Mouse (Mus musculus) thymus, postnatal 4 days (tissue): ENCODE results near the gene Gm20604.

Experiments
- DNase-seq: peaks from one replicate; pipeline ENCODE4 v3.0.0; 2021

Gene Gm20604

DNA sequence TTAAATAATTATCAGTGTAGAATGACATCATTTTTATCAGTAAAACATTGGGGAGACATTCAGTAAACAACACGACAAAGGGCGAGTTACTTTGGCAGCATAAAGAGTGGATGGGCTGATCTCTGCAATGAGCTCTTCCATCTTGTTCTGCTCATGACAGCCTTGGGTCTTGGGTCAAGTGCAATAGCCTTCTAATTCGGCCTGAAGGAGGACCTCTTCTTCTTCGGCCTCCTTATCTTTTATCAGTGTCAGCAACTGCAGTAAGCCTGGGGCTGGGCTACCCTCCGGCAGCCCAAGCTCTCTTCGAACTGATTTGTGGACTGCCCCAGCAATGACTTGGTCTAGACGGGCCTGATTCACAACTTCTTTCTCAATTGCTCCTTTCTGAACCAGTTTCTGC is 16.4 kb downstream of the Gm20604 start:
- DNase-seq: no peak

DNA sequence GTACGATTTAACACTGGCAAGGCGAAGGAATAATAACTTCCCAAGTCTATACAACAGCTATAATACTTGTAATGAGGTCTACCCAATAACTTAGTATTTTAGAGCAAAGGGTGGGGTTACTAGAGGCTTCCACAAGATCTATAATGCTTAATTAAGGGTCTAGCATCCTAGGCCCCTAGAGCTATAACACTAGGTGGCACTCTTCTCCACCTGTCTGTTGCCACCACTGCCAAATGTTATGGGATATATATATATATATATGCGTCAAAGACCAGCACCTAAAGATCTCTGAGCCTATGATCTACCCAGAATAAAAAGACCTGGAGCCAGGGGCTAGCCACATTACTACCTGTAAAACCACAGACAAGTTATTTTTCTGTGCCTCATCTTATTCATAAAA is 18.2 kb downstream of the Gm20604 start:
- DNase-seq: peak; percentile 30

DNA sequence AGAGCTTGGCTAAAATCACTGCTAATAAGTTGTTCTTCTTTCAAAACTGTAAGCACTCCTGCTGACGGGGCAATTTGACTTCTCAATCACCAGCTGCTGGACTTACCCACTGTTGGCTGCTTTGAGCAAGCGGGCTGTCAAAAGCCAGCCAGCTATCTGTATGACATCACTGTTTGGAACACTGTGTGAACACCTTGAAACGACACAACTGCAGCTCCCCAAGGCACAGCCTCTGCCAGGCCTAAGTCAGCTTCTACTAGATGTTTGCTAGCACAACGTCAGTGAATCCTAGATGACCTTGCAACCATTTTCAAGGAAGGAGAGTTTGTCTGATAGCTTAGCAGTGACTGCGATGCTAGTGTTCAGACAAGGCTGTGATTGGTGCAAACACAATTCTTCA is 19.4 kb downstream of the Gm20604 start:
- DNase-seq: no peak

DNA sequence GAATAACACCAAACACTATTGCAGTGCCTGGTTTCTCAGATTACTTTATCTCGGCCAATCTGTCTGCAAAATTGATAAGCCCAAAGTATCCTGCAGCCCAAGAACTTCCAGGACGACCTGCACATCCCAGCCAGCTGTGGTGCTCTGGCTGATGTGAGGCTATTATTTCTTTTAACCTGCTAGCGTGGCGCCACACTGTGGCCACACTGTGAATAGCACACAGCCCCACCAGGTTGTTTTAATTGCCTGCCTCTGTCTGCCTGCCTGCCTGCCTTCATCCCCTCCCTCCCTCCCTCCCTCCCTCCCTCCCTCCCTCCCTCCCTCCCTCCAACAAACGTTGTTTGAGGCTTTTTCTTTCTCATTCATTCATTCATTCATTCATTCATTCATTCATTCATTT is 25.1 kb downstream of the Gm20604 start:
- peak; percentile 87 for DNase-seq

DNA sequence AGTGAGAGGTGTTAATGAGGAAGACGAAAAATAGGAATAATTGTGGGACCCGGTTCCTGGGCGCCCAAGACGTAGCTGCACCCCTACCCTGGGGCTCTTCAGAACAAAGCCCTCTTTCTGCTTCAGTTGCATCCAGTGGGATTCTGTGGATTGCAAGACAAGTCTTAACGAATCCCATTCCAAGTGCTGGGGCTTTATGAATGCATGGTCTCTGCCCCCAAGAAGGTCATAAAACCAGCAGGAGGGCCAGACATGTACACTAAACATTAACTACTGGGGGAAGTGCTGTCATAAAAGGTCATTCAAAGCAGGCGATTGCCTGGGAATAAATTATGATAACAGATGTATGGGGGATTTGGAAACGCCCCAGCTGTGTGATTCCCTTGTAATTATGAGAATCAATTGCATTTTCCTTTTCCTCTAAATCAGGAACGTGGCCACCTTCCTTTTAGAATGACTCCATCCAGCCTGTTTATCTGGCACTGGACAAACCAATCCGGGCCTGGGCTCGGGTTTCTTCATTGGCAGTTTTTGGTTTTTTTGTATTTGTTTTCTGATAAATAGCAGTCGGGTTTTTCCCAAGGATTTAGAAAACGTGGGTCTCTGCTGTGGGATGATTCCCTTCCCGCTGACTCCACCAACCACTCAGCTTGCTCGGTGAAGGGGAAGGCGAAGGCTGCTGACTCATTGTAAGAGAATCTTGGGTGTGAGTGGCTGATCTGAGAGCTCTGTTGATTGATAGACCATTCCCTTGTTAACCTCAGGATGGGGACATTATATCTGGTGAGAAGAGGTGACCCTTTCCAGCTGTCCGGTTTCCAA is 27.5 kb downstream of the Gm20604 start:
- DNase-seq: no peak

DNA sequence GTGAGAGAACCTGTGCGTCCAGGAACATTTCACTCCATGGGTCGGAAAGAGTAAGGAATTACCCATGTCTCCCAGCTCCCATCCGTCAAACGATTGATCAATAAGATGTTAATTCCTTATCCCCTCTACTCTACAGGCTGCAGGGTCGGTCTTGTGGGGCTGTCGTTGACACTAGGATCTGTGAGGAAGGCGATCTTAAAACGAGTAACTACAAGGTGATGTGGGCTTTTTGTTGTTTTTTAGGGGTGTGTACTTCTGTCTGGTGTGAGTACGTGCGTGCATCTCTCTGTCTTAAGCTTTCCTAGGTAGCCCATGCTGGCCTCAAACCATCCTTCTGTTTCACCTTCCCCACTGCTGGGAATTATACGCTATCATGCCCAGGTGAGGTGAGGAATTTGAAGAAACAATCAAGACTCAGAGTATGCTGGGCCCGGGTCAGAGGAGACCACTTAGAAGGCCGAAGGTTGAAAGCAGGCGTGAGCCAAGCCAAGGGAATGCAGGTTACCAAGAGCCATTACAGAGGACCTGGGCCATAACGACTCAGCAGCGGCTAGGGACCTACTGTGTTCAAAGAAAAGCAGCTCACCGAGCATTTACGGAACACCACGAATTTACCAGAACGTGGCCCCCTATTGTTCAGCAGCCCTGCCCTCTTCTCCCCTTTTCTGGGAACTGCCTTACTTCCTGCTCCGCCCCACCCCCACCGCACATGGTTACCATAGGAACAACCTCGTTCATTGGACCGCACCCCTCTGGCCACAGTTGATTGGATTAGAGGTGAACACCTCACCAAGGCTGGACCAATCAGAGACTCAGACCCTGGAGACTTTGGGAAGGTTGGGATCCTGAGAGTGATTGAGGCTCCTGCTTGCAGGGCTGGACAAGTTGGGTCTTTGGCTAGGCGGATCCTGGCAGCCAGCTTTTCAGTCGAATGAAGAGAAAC is 28.3 kb downstream of the Gm20604 start:
- peak; percentile 82 for DNase-seq

DNA sequence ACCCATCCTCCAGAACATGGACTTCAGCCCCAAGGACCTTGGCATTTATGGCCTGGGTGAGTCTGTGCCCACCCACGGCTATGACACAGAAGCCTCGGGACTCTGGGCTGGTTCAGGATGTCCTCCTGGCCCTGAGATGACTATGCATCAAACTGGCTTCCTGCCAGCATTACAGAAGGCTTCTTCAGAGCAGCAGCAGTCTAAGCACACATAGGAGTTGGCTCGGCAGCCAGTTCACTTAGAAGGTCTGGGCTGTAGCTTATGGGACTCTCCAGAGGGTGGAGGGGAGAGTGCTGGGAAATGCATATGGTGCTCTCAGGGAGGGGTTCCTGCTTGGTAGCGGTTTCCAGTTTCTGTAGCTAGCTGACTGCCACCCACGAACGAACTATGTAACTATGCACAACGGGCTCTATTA is 32.7 kb downstream of the Gm20604 start:
- DNase-seq: no peak

DNA sequence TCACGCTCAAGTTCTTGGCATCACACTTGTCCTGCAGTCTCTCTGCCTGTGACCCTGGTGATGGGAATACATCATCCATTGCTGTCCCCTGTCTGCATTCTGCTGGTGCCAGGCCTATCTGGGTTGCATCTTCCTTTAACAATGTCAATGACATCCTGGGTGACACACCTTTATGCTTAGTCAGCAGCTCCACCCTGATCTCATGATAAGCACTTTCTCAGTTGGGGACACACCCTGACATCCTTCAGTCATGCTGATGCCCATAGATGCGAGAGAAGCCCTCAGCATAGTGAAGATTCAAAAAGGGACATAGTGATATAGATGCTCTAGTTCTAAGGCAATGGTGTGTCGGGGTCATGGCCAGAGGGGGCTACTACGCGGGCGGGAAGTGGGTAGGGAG is 33.3 kb downstream of the Gm20604 start:
- no peak for DNase-seq

DNA sequence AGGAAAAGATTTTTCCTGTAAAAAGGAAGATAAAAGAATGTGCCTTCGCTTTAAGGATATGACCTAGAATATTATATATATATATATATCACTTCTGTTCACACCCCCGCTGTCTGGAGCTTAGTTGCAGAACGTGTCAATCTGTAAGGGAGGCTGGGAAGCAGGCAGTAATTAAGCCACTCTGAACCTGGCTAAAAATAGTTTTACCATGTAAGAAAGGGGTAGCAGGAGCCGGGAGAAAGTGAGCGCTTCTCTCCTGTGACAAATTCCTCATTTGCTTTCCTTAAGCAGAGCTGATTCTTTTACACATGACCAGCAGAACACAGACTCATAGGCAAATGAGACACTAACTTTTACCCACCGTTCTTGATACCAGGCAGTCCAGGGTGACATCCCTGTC is 34.6 kb downstream of the Gm20604 start:
- DNase-seq: no peak

DNA sequence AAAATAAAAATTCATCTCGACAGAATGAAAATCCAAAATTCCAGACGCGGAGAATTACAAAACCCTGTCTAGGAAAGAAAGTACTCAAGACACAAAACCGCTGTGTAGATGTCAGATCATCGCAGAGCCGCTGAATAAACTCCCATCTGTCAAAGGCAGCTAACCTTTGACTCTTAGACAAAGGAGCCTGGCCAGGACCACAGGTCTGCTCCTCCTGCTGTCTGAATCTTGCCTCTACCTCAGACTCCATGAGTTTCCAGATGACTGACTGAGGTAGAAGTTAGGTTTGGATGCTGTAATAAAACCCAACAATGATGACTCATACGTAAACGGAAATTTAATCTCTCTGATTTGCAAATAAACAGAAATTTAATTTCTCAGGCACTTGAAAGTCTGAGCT is 35.5 kb downstream of the Gm20604 start:
- no peak for DNase-seq

DNA sequence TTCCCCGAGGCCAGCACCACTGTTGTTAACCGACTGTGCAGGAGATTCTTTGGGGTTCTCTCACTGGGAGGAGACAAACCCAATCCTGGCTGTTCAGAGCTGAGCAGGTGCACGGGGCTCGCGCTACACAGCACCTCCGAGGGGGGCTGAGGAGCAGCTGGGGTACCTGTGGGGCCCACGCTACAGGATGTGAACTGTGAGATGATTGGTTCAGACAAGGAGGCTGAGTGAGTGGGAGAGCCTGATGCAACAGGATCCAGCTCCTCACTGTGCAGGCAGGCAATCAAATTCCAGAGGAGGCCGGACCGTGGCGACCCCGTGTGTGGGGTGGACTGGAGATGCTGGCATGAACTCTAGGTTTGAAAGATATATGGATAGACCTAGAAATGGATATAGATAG is 36.0 kb downstream of the Gm20604 start:
- peak; percentile 71 for DNase-seq

DNA sequence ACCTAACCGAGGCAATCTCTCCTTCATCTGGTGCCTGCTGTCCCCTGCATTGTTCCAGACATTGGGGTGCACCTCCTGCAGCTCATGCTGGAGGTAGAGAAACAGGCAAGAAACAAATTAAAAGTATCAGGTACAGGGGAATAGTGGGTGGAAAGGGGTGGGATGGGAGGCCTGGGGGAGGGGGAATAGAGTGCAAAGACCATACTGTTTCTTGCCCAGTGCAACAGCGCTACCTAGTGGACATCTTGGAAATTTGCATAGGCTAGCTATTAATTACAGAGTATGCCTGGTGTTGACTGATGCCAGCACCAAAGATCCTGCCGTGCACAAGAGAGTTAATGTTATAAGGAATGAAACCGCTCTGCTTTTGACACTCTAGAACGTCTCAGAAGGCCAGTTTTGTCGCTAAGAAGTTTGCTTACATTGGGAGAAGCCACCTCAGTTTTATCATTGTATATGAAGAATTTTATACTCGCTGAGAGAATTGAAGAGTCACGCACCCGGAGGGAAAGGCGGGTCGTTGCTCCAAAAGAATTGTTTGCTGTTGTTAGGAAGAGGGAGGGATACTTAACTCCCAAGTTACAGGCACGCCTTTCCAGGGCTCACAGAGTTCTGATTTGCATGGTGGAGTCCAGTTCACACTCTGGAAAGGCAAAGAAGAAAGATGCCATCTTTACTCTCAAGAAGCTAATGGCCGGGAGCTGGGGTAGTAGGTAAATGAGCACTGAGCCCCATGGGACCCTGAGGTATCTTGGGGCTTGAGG is 38.7 kb downstream of the Gm20604 start:
- peak; percentile 72 for DNase-seq

DNA sequence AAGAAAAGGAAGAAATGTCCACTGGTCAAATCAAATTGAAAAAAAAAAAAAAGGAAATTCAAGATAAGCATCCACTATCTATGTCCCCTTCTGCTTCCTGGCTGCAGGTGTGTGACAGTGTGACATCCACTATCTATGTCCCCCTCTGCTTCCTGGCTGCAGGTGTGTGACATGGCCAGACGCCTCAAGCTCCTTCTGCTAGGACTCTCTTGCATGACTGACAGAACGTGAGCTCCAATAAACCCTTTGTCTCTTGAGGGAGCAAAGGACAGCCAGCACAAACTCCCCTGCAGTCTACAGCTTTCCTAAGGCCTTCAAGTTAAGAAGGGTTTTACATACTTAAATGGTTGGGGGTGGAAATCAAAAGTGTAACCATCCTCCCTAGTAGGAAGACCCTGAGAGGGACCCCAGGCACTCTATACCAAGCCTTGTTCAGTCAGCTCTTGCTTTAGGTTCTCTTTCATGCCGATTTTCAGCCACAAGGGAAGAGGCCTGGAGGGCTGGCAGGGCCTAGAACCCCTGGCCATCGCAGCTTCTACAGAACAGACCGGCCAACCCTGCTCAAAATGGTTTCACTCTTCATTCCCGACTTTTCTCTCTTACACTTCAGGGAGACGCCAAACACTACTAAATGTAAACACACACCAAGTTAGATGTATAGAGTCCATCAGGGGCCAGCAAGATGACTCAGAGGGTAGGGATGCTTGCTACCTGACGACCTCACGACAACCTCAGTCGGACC is 43.6 kb downstream of the Gm20604 start:
- DNase-seq: no peak

DNA sequence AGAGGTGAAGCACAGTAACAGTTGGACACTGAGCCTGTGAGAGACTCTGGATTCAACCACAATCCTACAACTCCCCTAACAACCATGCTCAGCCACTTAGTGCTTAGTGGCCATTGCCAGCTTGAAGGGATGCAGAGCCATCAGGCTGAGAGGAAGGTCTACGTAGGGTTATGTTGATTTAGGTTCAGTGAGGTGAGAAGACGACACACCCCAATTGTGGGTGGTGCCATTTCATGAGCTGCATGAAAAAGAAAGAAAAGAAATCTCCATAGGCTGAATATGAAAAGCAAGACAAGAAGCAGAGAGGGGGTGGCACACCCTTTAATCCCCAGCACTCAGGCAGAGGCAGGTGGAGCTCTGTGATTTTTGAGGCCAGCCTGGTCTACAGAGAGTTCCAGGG is 44.4 kb downstream of the Gm20604 start:
- DNase-seq: no peak

DNA sequence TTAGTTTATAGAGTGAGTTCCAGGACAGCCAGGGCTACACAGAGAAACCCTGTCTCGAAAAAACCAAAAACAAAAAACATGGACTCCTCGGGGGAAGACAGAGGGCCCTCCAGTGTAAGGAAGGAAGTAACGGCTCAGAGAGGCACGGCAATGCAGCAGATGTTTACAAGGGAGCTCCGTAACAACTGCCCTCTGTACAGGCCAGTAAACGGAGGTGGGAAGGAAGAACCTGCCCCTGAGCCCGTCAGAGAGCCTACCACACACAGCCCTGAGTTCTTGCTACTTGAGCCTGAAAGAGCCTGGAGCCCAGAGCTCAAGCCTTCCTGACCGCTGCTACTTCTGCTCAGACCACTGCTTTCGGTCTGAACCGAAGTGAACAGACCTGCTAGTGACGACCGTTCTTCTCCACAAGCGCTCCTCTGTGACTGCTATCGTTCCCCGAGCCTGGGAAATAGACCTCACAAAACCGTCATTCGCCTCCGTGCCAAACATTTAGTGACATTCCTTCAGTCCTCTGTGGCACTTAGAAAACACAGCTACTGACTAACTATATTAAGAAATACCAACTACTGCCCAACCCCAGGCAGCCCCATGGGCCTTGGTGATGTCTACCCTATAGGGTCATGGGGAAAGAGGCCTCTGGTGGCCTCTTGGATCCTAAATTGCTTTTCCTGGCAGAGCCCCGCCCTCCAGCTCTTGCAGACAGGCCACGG is 45.2 kb downstream of the Gm20604 start:
- DNase-seq: no peak

DNA sequence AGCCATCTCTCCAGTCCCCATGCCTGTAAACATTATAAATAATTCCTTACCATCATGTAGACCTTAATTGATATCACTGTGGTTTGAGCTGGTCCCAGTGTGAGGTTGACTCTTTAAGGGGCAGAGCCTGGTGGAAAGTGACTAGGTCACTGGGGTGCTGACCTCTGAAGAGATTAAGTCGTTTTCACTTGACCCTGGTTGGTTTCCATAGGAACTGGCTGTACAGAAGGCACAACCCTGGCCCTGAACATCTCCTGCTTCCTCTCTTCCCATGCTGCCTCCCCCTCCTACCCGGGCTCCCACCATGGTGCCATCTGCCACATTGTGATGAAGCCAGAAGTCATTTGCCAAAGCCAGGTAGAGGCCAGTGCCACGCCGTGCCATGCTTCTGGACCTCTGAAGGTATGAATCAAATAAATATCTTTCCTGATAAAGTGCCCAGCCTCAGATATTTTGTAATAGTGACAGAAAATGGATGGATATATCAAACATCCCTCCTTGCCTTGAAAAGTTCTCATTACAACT is 47.6 kb downstream of the Gm20604 start:
- DNase-seq: no peak

DNA sequence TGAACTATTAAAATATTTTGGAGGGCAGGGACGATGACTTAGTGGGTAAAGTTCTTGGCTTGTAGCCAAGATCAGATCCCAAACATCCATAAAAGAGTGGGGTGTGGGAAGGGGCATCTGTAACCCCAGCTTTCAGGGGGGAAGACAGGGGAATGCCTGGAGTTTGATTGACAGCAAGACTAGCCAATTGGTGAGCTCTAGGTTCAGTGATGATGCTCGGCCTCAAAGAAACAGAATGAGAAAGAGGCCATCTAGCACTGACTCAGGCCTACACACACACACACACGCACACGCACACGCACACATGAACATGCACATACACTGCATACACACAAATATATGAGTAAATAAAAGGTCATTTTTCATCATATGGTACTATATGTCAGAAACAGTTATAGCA is 48.6 kb downstream of the Gm20604 start:
- no peak for DNase-seq

DNA sequence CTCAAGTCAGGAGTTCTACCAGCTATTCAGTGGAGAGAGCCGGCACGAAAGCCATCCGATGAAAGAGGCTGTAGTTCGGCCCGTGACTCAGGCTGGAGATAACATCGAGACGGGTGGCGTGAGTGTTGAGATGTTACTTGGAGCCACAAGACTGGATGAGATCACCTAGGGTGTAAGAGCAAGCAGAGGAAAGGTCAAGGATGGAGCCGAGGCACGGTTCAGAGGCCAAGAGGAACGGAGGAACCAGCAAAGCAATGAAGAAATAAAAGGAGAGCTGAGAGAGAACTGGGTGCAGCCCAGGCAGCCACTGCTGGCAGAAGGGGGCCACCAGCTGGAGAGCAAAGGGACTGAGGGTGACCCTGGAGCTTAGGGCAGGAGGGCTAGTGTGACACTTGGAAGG is 50.3 kb downstream of the Gm20604 start:
- peak; percentile 43 for DNase-seq

DNA sequence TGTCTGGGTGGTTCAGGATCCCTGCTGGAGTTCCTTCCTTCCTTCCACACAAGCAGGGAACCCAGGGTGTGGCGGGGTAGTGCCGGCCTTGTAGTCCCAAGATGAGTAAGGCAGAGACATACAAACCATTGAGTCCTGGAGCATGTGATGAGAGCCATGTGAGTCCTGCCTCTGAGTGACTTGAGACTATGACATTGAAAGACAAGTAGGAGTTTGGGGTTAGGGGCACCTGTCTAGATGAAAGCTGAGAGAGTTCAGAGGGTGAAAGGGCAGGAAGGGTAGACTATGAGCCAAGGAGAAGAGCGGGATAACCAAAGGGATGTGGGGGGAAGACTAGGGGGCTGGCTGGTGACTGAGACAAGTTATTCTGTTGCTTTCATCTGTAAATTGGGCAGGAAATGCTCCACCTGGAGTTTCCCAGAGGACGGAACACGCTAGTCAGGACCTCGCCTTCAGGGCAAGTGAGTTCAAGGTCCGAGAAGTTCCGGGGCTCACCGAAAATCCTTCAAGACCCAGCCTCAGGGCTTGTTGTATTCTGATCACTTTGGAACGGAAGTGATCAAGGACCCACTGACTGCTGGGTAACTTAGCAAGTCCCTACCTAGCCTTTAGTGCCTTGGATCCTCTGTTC is 51.5 kb downstream of the Gm20604 start:
- peak; percentile 7 for DNase-seq

DNA sequence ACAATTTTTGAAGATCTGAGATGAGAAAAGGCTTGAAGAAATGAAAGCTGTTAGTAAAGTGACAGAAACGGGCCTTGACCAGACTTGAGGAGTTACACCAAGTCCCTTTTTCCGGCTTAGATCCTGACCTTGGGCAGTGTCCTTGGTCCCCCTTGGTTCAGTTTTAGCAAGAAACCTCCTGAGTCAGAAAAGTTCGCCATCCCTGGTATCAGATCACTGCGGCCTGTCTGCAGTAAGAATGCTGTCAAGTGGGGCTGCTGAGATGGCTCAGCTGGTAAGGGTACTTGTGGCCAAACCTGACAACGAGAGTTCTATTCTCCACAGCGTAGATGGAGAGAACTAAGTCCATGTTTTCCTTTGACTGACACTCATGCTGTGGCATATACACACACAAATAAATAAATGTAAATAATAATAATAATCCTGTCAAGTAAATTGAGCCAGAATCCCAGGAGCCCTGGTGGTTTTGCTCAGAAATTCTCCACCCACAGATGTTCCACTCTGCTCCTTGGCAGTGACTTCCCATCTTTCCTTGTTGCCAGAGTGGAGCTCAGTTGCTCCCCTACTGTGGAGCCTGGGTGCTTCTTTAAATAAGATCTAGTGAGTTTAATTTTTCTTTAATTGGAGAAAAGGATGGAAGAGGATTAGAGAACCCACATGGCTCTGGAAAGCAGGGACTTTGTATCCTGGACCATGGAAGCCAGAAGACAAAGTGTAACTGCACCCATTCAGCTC is 52.4 kb downstream of the Gm20604 start:
- peak; percentile 13 for DNase-seq
